Mouse (Mus musculus) intestine, embryonic 16.5 days (tissue): ENCODE results near the gene Elk4. TPM values are rescaled to one million over a fixed set of nuclear protein-coding genes. Genes with fewer than 3 reads are reported as not detected.
A peak's percentile ranks its signal among the peaks of the same experiment; 100 is the strongest.

ENCODE experiments used
- ATAC-seq: fragments of 200-750 bp; cut with Nextera tagmentation; 2 replicates; pipeline ENCODE4 v1.8.0; 2017; ENCODE audit warnings: moderate TSS enrichment, moderate library complexity
- H3K27ac ChIP-seq: fragments of 300-500 bp; sonication (generic); 2 replicates; pipeline ENCODE4 v1.5.1; 2014; ENCODE audit warnings: mild to moderate bottlenecking, low read length
- H3K27me3 ChIP-seq: fragments of 300-500 bp; sonication (generic); replicated peaks from 2 replicates; pipeline ENCODE4 v1.6.1; 2014; ENCODE audit warnings: low read length, control low read depth, mixed read lengths; ENCODE audit not compliant: control insufficient read depth, insufficient read depth
- H3K36me3 ChIP-seq: fragments of 300-500 bp; sonication (generic); 2 replicates; pipeline ENCODE4 v1.6.1; 2014; ENCODE audit warnings: low read length, control low read depth; ENCODE audit not compliant: control insufficient read depth, insufficient read depth
- H3K4me1 ChIP-seq: fragments of 300-500 bp; sonication (generic); 2 replicates; pipeline ENCODE4 v1.6.1; 2014; ENCODE audit warnings: low read length, control low read depth, mixed read lengths; ENCODE audit not compliant: control insufficient read depth, insufficient read depth
- H3K4me2 ChIP-seq: fragments of 300-500 bp; sonication (generic); 2 replicates; pipeline ENCODE4 v1.6.1; 2014; ENCODE audit warnings: low read depth, low read length, control low read depth
- H3K4me3 ChIP-seq: fragments of 300-500 bp; sonication (generic); 2 replicates; pipeline ENCODE4 v1.5.1; 2014; ENCODE audit warnings: mild to moderate bottlenecking, low read length
- H3K9ac ChIP-seq: fragments of 300-500 bp; sonication (generic); 2 replicates; pipeline ENCODE4 v1.6.1; 2014; ENCODE audit warnings: low read depth, low read length
- H3K9me3 ChIP-seq: fragments of 300-500 bp; sonication (generic); 2 replicates; pipeline ENCODE4 v1.6.1; 2016; ENCODE audit warnings: low read length, control low read depth; ENCODE audit not compliant: control insufficient read depth
- WGBS: fragments of 180-500 bp; shearing (Covaris S2); extraction: QIAGEN DNeasy Blood & Tissue Kit; methylation state at CpG from one replicate; pipeline ENCODE4 v1.1.7; 2014; 5-methylcytosine and 5-hydroxymethylcytosine counted together
- polyA plus RNA-seq: library from polyadenylated mRNA; unstranded; fragments of >200 nt; fragmentation: Nextera tagmentation; extraction: Ambion mirVana; gene quantifications from 2 replicates; pipeline ENCODE4 v1.2.1, GENCODE M21; 2015

The Elk4 gene
- polyA plus RNA-seq, 1 experiment from 2014 or later, result 13.2 TPM

- no peak overlapping the region for H3K4me2 ChIP-seq
- H3K27me3 ChIP-seq, result no peaks in the 10 kb centered on the region
- no peaks in the 10 kb centered on the region for H3K4me1 ChIP-seq
- H3K27ac ChIP-seq, result no peak overlapping the region
- ATAC-seq, result peak; percentile 74
- H3K4me3 ChIP-seq, result no peak overlapping the region
- no peaks in the 10 kb centered on the region for H3K9me3 ChIP-seq
- no peaks in the 10 kb centered on the region for H3K36me3 ChIP-seq
- WGBS, result 54% methylated on average over 12 of the region's 12 CpGs
- H3K9ac ChIP-seq, result no peak overlapping the region
These were observed 25.9 kb upstream of the Elk4 start for GRCm38 (mm10) chr1:131981378-131982013.

- no peaks in the 10 kb centered on the region for H3K4me1 ChIP-seq
- 10% methylated on average over 5 of the region's 5 CpGs for WGBS
- ATAC-seq, result 0 out of 2 replicates have a peak, but pooled peaks have one; percentile 29
- H3K9me3 ChIP-seq, result no peaks in the 10 kb centered on the region
- H3K9ac ChIP-seq, result no peak overlapping the region
- H3K4me2 ChIP-seq, result no peak overlapping the region
- H3K27ac ChIP-seq, result no peak overlapping the region
- no peaks in the 10 kb centered on the region for H3K27me3 ChIP-seq
- no peaks in the 10 kb centered on the region for H3K36me3 ChIP-seq
- H3K4me3 ChIP-seq, result no peak overlapping the region
These were observed 24.5 kb upstream of the Elk4 start for GRCm38 (mm10) chr1:131982907-131983306.

GRCm38 (mm10) chr1:131983806-131984205, 23.6 kb upstream of the Elk4 start:
- no peak for ATAC-seq
- no peak overlapping the region for H3K9ac ChIP-seq
- no peaks in the 10 kb centered on the region for H3K27me3 ChIP-seq
- H3K4me3 ChIP-seq, result no peak overlapping the region
- no peak overlapping the region for H3K4me2 ChIP-seq
- H3K4me1 ChIP-seq, result no peaks in the 10 kb centered on the region
- H3K27ac ChIP-seq, result no peak overlapping the region
- H3K36me3 ChIP-seq, result no peaks in the 10 kb centered on the region
- no peaks in the 10 kb centered on the region for H3K9me3 ChIP-seq
- 86% methylated on average over 2 of the region's 2 CpGs for WGBS

GRCm38 (mm10) chr1:131987432-131987831, 20.0 kb upstream of the Elk4 start:
- WGBS, result 66% methylated on average over 15 of the region's 15 CpGs
- H3K36me3 ChIP-seq, result no peaks in the 10 kb centered on the region
- H3K4me3 ChIP-seq, result no peak overlapping the region
- ATAC-seq, result no peak
- no peaks in the 10 kb centered on the region for H3K4me1 ChIP-seq
- H3K4me2 ChIP-seq, result no peak overlapping the region
- no peak overlapping the region for H3K9ac ChIP-seq
- H3K27me3 ChIP-seq, result no peaks in the 10 kb centered on the region
- H3K27ac ChIP-seq, result no peak overlapping the region
- H3K9me3 ChIP-seq, result no peaks in the 10 kb centered on the region

GRCm38 (mm10) chr1:131989476-131989875, 17.9 kb upstream of the Elk4 start:
- Histone ChIP-seq H3K27me3 (no peaks in the 10 kb centered on the region), H3K4me1 (no peaks in the 10 kb centered on the region), H3K9me3 (no peaks in the 10 kb centered on the region), H3K27ac (no peak overlapping the region), H3K36me3 (no peaks in the 10 kb centered on the region), H3K4me3 (no peak overlapping the region), H3K4me2 (no peak overlapping the region), H3K9ac (no peak overlapping the region)
- 82% methylated on average over 4 of the region's 4 CpGs for WGBS
- no peak for ATAC-seq

GRCm38 (mm10) chr1:131990083-131990760, 17.2 kb upstream of the Elk4 start:
- no peak for ATAC-seq
- H3K9me3 ChIP-seq, result no peaks in the 10 kb centered on the region

GRCm38 (mm10) chr1:131992561-131993001, 14.8 kb upstream of the Elk4 start:
- H3K4me3 ChIP-seq, result no peak overlapping the region
- no peaks in the 10 kb centered on the region for H3K9me3 ChIP-seq
- H3K4me1 ChIP-seq, result no peaks in the 10 kb centered on the region
- WGBS, result 72% methylated on average over 7 of the region's 7 CpGs
- H3K36me3 ChIP-seq, result no peaks in the 10 kb centered on the region
- ATAC-seq, result no peak
- H3K9ac ChIP-seq, result no peak overlapping the region
- no peak overlapping the region for H3K27ac ChIP-seq
- no peaks in the 10 kb centered on the region for H3K27me3 ChIP-seq
- no peak overlapping the region for H3K4me2 ChIP-seq

More at GRCm38 (mm10) chr1:131990083-131990760, 17.2 kb upstream of the Elk4 start:
- Histone ChIP-seq H3K4me3 (no peak overlapping the region), H3K9ac (no peak overlapping the region), H3K36me3 (no peaks in the 10 kb centered on the region), H3K4me2 (no peak overlapping the region), H3K4me1 (no peaks in the 10 kb centered on the region), H3K27ac (no peak overlapping the region), H3K27me3 (no peaks in the 10 kb centered on the region)
- 84% methylated on average over 9 of the region's 9 CpGs for whole genome bisulfite sequencing

- Histone ChIP-seq H3K9ac (no peak overlapping the region), H3K27me3 (no peaks in the 10 kb centered on the region), H3K4me3 (no peak overlapping the region), H3K36me3 (no peaks in the 10 kb centered on the region), H3K4me2 (no peak overlapping the region), H3K27ac (no peak overlapping the region), H3K9me3 (no peaks in the 10 kb centered on the region), H3K4me1 (no peaks in the 10 kb centered on the region)
- ATAC-seq, result no peak
- 84% methylated on average over 12 of the region's 12 CpGs for whole genome bisulfite sequencing
These were observed 14.0 kb upstream of the Elk4 start for GRCm38 (mm10) chr1:131993169-131994040.

- H3K9me3 ChIP-seq, result no peaks in the 10 kb centered on the region
- H3K4me2 ChIP-seq, result no peak overlapping the region
- H3K9ac ChIP-seq, result no peak overlapping the region
- ATAC-seq, result no peak
- H3K27me3 ChIP-seq, result no peaks in the 10 kb centered on the region
- WGBS, result 36% methylated on average over 4 of the region's 4 CpGs
- no peak overlapping the region for H3K4me3 ChIP-seq
- no peaks in the 10 kb centered on the region for H3K36me3 ChIP-seq
- no peaks in the 10 kb centered on the region for H3K4me1 ChIP-seq
- H3K27ac ChIP-seq, result no peak overlapping the region
These were observed 12.3 kb upstream of the Elk4 start for GRCm38 (mm10) chr1:131995062-131995461.
